Mouse (Mus musculus) midbrain, embryonic 14.5 days (tissue): ENCODE data around the gene Ptgis. TPM values are rescaled to one million over a fixed set of nuclear protein-coding genes. Genes with fewer than 3 reads are reported as not detected.

Source experiments
- ATAC-seq: fragments of 200-750 bp; cut with Nextera tagmentation; 2 replicates; pipeline ENCODE4 v1.8.0; 2017; ENCODE audit warnings: moderate number of reproducible peaks, moderate library complexity; ENCODE audit not compliant: low FRiP score, low TSS enrichment
- DNase-seq: peaks from one replicate; pipeline ENCODE4 v3.0.0-alpha.2; 2015
- H3K27ac ChIP-seq: fragments of 300-500 bp; sonication (generic); replicated peaks from 2 replicates; pipeline ENCODE4 v1.5.1; 2014; ENCODE audit warnings: mild to moderate bottlenecking, low read depth, low read length, moderate library complexity
- H3K27me3 ChIP-seq: fragments of 300-500 bp; sonication (generic); 2 replicates; pipeline ENCODE4 v1.6.1; 2014; ENCODE audit warnings: low read length, control low read depth, mixed read lengths; ENCODE audit not compliant: control insufficient read depth, insufficient read depth
- H3K36me3 ChIP-seq: fragments of 300-500 bp; sonication (generic); 2 replicates; pipeline ENCODE4 v1.6.1; 2014; ENCODE audit warnings: low read length, control low read depth; ENCODE audit not compliant: control insufficient read depth, insufficient read depth
- H3K4me1 ChIP-seq: fragments of 300-500 bp; sonication (generic); 2 replicates; pipeline ENCODE4 v1.6.1; 2014; ENCODE audit warnings: mild to moderate bottlenecking, antibody characterized with exemption, low read length, control low read depth; ENCODE audit not compliant: control insufficient read depth, insufficient read depth
- H3K4me2 ChIP-seq: fragments of 300-500 bp; sonication (generic); 2 replicates; pipeline ENCODE4 v1.6.1; 2014; ENCODE audit warnings: mild to moderate bottlenecking, low read length, moderate library complexity
- H3K4me3 ChIP-seq: fragments of 300-500 bp; sonication (generic); replicated peaks from 2 replicates; pipeline ENCODE4 v1.5.1; 2014; ENCODE audit warnings: low read depth, low read length
- H3K9ac ChIP-seq: fragments of 300-500 bp; sonication (generic); replicated peaks from 2 replicates; pipeline ENCODE4 v1.6.1; 2014; ENCODE audit warnings: mild to moderate bottlenecking, low read length, moderate library complexity
- H3K9me3 ChIP-seq: fragments of 300-500 bp; sonication (generic); 2 replicates; pipeline ENCODE4 v1.6.1; 2016; ENCODE audit warnings: low read length, control low read depth, mixed read lengths; ENCODE audit not compliant: control insufficient read depth
- WGBS: fragments of 180-500 bp; shearing (Covaris S2); extraction: QIAGEN DNeasy Blood & Tissue Kit; methylation state at CpG from one replicate; pipeline ENCODE4 v1.1.7; 2014; 5-methylcytosine and 5-hydroxymethylcytosine counted together
- polyA plus RNA-seq: library from polyadenylated mRNA; unstranded; fragments of >200 nt; fragmentation: Nextera tagmentation; extraction: Ambion mirVana; gene quantifications from 2 replicates; pipeline ENCODE4 v1.2.1, GENCODE M21; 2014

Gene Ptgis
- polyA plus RNA-seq, 1 experiment from 2014 or later = 5.3 TPM

- WGBS = 96% methylated on average over 6 of the region's 6 CpGs
- ATAC-seq (no peak), DNase-seq (no peak)
- Histone ChIP-seq H3K27me3 (no peaks in the 10 kb centered on the region), H3K9me3 (no peaks in the 10 kb centered on the region), H3K4me3 (no peak overlapping the region), H3K9ac (no peak overlapping the region), H3K4me2 (no peak overlapping the region), H3K27ac (no peak overlapping the region), H3K36me3 (no peaks in the 10 kb centered on the region), H3K4me1 (peaks cover 21% of the 10 kb centered on the region)
Measured at GRCm38 (mm10) chr2:167149035-167149434, 91.4 kb downstream of the Ptgis start.

- Histone ChIP-seq H3K4me3 (no peak overlapping the region), H3K27ac (no peak overlapping the region), H3K9me3 (no peaks in the 10 kb centered on the region), H3K4me2 (no peak overlapping the region), H3K9ac (no peak overlapping the region), H3K36me3 (no peaks in the 10 kb centered on the region), H3K4me1 (peaks cover 24% of the 10 kb centered on the region), H3K27me3 (no peaks in the 10 kb centered on the region)
- DNase-seq (no peak), ATAC-seq (no peak)
- 86% methylated on average over 8 of the region's 8 CpGs for WGBS
Measured at GRCm38 (mm10) chr2:167147708-167148107, 92.7 kb downstream of the Ptgis start.

- 70% methylated on average over 5 of the region's 5 CpGs for WGBS
- Histone ChIP-seq H3K4me1 (peaks cover 24% of the 10 kb centered on the region), H3K27ac (0 out of 2 replicates have a peak overlapping the region, but pooled peaks have one; percentile 26), H3K4me3 (no peak overlapping the region), H3K36me3 (no peaks in the 10 kb centered on the region), H3K9ac (no peak overlapping the region), H3K27me3 (no peaks in the 10 kb centered on the region), H3K9me3 (no peaks in the 10 kb centered on the region), H3K4me2 (no peak overlapping the region)
- DNase-seq (no peak), ATAC-seq (no peak)
Measured at GRCm38 (mm10) chr2:167145904-167146303, 94.5 kb downstream of the Ptgis start.

GRCm38 (mm10) chr2:167144439-167145307 lies 95.7 kb downstream of the Ptgis start:
- Histone ChIP-seq H3K27me3 (no peaks in the 10 kb centered on the region), H3K36me3 (no peaks in the 10 kb centered on the region), H3K9me3 (no peaks in the 10 kb centered on the region), H3K4me2 (0 out of 2 replicates have a peak overlapping the region, but pooled peaks have one; percentile 15), H3K4me1 (peaks cover 24% of the 10 kb centered on the region), H3K27ac (peak overlapping the region; percentile 75), H3K9ac (0 out of 2 replicates have a peak overlapping the region, but pooled peaks have one; percentile 2), H3K4me3 (no peak overlapping the region)
- no peak; the same call in 1 of the 2 replicates for ATAC-seq
- DNase-seq = peak; percentile 72
- 13% methylated on average over 14 of the region's 14 CpGs for WGBS

GRCm38 (mm10) chr2:167143914-167144313 lies 96.5 kb downstream of the Ptgis start:
- H3K27me3 ChIP-seq = no peaks in the 10 kb centered on the region
- no peak overlapping the region for H3K4me3 ChIP-seq
- no peak overlapping the region for H3K4me2 ChIP-seq
- peaks cover 24% of the 10 kb centered on the region for H3K4me1 ChIP-seq
- no peak for ATAC-seq
- H3K36me3 ChIP-seq = no peaks in the 10 kb centered on the region
- H3K27ac ChIP-seq = peak overlapping the region; percentile 75; the same call in 1 of the 2 replicates
- DNase-seq = no peak
- WGBS = 70% methylated on average over 2 of the region's 2 CpGs
- H3K9ac ChIP-seq = no peak overlapping the region
- H3K9me3 ChIP-seq = no peaks in the 10 kb centered on the region

- no peak overlapping the region for H3K4me3 ChIP-seq
- peaks cover 26% of the 10 kb centered on the region for H3K4me1 ChIP-seq
- H3K27ac ChIP-seq = no peak overlapping the region
- ATAC-seq = no peak
- WGBS = 90% methylated on average over 3 of the region's 3 CpGs
- H3K9me3 ChIP-seq = no peaks in the 10 kb centered on the region
- no peak for DNase-seq
- H3K36me3 ChIP-seq = no peaks in the 10 kb centered on the region
- H3K4me2 ChIP-seq = no peak overlapping the region
- no peak overlapping the region for H3K9ac ChIP-seq
- no peaks in the 10 kb centered on the region for H3K27me3 ChIP-seq
Measured at GRCm38 (mm10) chr2:167142282-167142681, 98.1 kb downstream of the Ptgis start.

- DNase-seq (no peak), ATAC-seq (no peak)
- H3K9me3 ChIP-seq = no peaks in the 10 kb centered on the region
- H3K9ac ChIP-seq = no peak overlapping the region
- no peaks in the 10 kb centered on the region for H3K36me3 ChIP-seq
- H3K27ac ChIP-seq = no peak overlapping the region
- peaks cover 30% of the 10 kb centered on the region for H3K4me1 ChIP-seq
- H3K4me2 ChIP-seq = no peak overlapping the region
- H3K27me3 ChIP-seq = no peaks in the 10 kb centered on the region
- H3K4me3 ChIP-seq = no peak overlapping the region
- 75% methylated on average over 4 of the region's 4 CpGs for WGBS
Measured at GRCm38 (mm10) chr2:167141810-167142209, 98.6 kb downstream of the Ptgis start.
